Mouse (Mus musculus) C2C12 (cell line): ENCODE data around the gene Pard6a.
A peak's percentile ranks its signal among the peaks of the same experiment; 100 is the strongest.

Experiments
- CEBPB ChIP-seq: IDR thresholded peaks from one replicate; pipeline ENCODE4 v1.6.1; 2011; ENCODE audit warnings: low read depth, mild to moderate bottlenecking, control low read depth, moderate library complexity
- CTCF ChIP-seq: IDR thresholded peaks from one replicate; pipeline ENCODE4 v1.5.1; 2011; ENCODE audit not compliant: control insufficient read depth, insufficient read depth, insufficient read length
- MAX ChIP-seq: IDR thresholded peaks from one replicate; pipeline ENCODE4 v1.6.1; 2011; ENCODE audit warnings: mild to moderate bottlenecking, control low read depth
- MYOD1 ChIP-seq: IDR thresholded peaks from one replicate; pipeline ENCODE4 v1.6.1; 2011; ENCODE audit warnings: low read depth; ENCODE audit not compliant: control insufficient read depth, insufficient read length
- MYOG ChIP-seq: IDR thresholded peaks from one replicate; pipeline ENCODE4 v1.6.1; 2011; ENCODE audit not compliant: control insufficient read depth, insufficient read length; ENCODE audit errors: extremely low read depth
- USF1 ChIP-seq: IDR thresholded peaks from one replicate; pipeline ENCODE4 v1.6.1; 2011; ENCODE audit warnings: low read depth, mild to moderate bottlenecking, control low read depth, moderate library complexity

- TF ChIP-seq CTCF: no peak
- TF ChIP-seq USF1: peak; percentile 32
- TF ChIP-seq MAX: no peak
- TF ChIP-seq CEBPB: no peak
- no peak for TF ChIP-seq MYOD1
- TF ChIP-seq MYOG: no peak
These were observed 6.8 kb downstream of the Pard6a start, which contains the start of the genes 4933405L10Rik and Enkd1 for GRCm38 (mm10) chr8:105707498-105708403.
